Mouse (Mus musculus): ENCODE data around the gene Orai1.
A peak's percentile ranks its signal among the peaks of the same experiment; 100 is the strongest.
"Not testable (repeated sequence)": the region's sequence is repeated elsewhere in the genome, so short reads cannot be mapped to it uniquely, and the experiment has no call there.

Gene Orai1

DNA sequence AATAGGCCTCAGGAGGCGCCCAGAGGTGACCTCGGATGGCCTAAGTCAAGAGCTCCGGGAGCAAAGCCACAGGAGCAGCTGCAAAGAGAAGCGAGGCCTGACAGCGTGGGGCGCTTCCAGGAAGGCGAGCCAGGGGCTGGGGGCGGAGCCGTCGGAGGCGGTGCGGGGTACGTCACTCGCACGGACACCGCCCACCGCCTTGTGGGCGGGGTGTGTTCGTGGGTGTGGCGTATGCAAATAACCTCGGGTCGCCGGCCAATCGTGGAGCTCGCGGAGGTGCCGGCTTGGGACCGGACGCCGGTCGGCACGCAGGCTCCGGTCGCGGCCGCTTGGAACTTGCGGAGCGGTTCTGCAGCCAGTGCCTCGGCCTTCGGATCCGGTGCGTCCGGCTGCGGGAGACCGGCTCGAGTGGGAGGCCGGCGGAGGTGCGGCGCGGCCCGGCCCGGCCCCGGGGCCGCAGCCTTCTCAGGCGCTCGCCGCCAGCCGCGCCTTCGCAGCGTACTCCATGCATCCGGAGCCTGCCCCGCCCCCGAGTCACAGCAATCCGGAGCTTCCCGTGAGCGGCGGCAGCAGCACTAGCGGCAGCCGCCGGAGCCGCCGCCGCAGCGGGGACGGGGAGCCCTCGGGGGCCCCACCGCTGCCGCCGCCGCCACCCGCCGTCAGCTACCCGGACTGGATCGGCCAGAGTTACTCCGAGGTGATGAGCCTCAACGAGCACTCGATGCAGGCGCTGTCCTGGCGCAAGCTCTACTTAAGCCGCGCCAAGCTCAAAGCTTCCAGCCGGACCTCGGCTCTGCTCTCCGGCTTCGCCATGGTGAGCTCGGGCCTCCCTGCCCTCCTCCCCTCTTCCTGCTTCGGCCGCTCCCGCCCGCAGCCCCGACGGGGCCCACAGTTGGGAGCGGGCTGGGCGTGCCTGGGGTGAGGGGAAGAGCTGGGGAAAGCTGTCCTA is at the start of gene Orai1:
Gene Orai1 (plus strand): TSS at position 322 of the 949 bp plus-strand sequence.
- DNase-seq (ENCODE audit: low spot score) = peak; percentile 99

DNA sequence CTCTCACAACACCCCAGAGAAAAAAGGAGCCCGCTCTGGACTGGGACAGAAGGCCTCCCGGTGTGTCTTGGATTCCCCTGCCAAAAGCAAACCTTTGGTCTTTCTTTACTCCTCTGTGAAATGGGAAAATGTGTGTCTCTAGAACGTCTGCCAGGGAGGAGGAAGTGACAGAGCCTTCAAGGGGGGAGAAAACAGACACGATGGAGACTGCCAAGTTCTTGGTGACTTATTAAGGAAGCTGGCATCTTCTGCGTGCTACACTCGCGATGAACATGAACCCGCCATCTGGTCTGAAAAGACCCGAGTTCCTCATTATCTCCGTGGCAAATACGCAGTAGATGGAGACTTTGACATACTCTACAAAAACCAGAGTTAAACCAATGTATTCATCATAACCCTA is 49.4 kb upstream of the Orai1 start:
- no peak for DNase-seq (ENCODE audit: low spot score)

GRCm38 (mm10) chr5:122968322-122968721 is 46.6 kb upstream of the Orai1 start:
- peak; percentile 86 for DNase-seq (ENCODE audit: low spot score)

GRCm38 (mm10) chr5:122970056-122970455 is 44.8 kb upstream of the Orai1 start:
- DNase-seq (ENCODE audit: low spot score) = no peak

- DNase-seq (ENCODE audit: low spot score) = no peak
Observed at GRCm38 (mm10) chr5:122971438-122971837, 43.4 kb upstream of the Orai1 start.

DNA sequence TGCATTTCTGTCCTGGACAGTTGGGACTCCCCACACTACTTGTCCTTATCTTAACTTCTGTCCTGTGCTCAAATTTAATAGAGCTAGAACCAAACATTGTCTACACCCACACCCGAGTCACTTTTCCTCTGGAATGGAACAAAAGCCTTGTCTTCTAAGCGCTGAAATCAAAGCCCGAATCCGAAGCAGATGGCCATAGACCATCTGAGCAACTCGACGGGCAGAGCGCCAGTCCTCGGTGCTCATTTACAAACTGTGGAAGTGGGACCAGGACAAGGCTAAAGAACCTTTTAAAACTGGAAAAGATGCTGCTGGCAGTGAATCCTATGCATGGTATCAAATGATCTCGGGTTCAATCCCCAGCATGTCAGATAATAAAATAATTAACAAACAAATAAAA is 42.8 kb upstream of the Orai1 start:
- peak; percentile 68 for DNase-seq (ENCODE audit: low spot score)

GRCm38 (mm10) chr5:122974701-122975100 is 40.2 kb upstream of the Orai1 start:
- DNase-seq (ENCODE audit: low spot score) = not testable (repeated sequence)

- no peak for DNase-seq (ENCODE audit: low spot score)
Observed at GRCm38 (mm10) chr5:122978970-122979369, 35.9 kb upstream of the Orai1 start.

- DNase-seq (ENCODE audit: low spot score) = no peak
Observed at GRCm38 (mm10) chr5:122984483-122984882, 30.4 kb upstream of the Orai1 start.

DNA sequence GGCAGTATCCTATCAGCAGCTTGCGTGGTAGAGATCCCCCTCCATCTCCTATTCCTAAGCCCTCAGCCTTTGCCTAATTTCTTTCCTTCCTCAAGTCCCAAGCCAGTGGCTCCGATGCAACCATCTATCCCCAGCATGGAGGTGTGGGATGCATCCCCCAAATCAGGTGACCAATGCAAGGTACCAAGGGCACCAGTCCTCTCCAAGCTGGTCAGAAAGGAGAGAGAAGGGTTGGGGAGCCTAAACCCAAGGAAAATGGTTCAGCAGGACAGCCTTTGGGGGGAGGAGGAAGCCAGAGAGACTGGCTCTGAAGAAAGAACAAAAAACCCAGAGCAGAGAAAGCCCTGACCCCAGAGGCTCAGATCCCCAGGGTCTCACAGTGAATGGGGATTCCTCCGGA is 29.6 kb upstream of the Orai1 start:
- DNase-seq (ENCODE audit: low spot score) = no peak

- no peak for DNase-seq (ENCODE audit: low spot score)
Observed at GRCm38 (mm10) chr5:122986091-122986493, 28.8 kb upstream of the Orai1 start.

DNA sequence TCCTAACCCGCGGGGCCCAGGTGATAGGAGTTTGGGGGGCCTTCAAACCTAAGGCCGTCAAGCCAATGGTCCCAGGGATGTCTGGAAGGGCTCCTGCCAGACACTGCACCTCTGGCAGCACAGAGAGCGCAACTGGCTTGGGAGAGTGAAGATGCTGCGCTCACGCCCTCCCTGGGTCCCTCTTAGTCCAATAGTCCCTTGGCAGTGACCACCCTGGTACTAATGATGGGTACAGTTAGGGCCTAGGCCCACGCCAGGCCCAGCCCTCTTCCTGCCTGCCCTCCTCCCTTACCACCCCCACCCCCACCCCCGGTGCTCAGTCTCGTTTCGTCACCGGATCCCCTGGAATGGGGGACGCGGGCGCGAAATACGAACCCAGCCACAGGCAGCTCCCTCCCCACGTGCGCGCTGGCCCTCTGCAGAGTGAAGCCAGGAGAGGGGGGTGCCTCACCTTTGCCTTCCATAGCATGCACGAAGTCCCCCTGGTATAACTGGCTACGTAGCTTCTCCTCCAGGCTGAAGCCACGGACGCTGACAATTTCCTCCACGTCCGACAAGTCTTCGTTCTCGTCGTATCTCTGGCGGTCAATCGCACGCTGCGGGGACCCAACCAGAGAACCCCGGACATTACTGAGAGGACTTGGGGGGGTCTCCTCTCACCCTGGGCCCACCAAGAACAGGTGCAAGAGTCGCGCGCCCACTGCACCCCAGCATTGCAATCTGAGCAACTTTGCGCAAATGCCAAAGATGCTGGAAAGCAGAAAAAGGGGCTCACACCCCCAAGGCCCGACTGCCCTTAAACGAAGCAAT is 27.5 kb upstream of the Orai1 start:
- peak; percentile 47 for DNase-seq (ENCODE audit: low spot score)

DNA sequence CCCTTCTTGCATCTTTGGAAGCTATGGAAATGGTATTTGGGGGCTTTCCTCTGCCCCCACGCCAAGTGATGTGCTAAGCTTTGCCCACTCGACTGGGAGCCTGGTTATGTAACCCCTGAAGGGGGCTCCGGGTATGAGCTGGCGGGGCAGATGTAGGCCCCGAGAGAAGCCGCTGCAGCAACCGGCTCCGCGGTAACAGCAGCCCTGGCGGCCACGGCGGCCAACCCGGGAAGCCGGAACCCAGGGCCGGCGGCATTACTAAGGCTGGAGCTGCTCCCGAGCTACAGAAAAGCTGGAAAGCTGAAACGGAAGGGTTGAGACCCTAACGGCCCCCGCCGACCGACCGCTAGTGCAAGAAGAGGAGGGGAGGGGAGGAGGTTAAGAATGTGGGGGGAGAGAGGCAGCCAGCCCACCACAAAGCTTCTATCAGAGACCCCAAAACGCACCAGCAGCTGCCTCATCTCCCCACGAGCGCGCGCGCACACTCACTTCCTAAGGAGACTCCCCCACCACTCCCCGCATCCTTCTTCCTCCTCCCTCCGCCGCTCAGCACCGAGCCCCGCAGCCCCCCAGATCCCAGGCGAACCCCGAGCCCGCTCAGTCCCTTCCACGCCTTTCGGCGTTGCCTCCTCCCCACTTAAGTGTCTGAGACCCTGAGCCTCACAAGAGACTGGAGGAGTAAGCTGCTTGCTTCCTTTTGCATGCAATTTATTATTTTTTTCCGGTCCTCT is 26.7 kb upstream of the Orai1 start:
- DNase-seq (ENCODE audit: low spot score) = peak; percentile 52

- peak; percentile 78 for DNase-seq (ENCODE audit: low spot score)
Observed at GRCm38 (mm10) chr5:122989001-122989525, 25.8 kb upstream of the Orai1 start.

GRCm38 (mm10) chr5:122989551-122990330 is 25.1 kb upstream of the Orai1 start, which contains the start of gene Kdm2b:
TSS of gene Kdm2b (minus strand) at chr5:122989823.
- DNase-seq (ENCODE audit: low spot score) = no peak

DNA sequence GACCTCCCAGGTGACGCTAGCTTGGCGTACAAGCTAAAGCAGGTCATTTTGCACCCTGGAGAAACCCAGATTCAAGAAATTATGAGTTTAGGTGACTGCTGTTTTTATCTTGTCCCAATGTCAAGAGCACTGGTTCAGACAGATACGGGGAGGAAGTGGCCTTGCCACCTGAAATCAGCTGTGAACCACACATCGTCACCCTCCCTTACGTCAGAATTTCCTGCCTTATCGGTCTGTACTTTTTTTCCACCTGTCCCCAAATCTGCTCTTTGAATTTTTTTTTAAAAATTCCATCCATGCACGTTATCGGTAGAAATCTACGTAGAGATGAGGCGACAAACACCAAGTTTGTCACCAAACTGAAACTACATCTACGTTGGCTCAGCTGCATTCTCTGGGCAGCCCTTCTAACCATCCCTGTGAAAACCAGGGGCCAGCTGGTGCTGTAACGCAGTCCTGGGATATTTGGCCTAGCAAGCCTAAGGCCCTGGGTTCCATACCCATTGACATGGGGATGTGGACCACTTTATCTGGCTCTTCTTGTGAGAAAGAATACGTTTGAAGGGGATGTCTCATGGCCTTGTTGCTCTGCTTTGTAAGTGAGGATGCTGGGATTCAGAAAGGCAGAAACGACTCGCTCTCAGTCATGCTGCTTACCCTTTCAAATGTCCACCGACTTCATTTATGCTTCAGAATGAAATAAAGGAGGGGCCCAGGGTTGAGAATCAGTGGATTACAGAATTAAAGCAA is 24.3 kb upstream of the Orai1 start:
- DNase-seq (ENCODE audit: low spot score) = no peak

DNA sequence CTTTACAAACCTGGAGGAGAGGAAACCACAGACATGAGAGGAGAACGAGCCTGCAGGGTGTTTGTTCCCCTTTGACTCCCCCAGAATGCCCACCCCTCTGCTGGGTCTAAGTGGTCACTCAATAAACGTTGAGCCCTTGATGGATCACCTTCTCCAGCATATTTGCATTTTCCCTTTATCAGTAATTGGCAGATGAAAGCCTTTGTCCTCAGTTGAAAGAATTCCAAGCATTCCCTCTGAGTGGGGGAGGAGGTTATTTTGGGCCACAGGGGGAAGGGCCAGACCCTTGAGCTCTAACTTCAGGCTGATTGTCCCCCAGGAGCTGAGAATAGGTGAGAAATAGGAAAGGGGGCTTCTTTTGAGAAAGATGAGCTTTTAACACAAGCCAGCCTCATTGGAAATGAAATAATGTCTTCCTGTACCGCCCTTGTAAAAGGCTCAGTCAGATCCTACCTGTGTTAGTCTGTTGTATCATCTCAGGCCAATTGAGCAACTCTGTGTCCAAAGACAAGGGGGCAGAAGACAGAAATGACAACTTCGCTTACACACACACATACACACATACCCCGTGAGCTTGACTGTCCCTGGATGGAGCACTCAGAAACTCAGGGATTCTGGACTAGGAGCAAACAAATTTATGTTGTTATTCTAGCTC is 23.4 kb upstream of the Orai1 start:
- no peak for DNase-seq (ENCODE audit: low spot score)

- DNase-seq (ENCODE audit: low spot score) = no peak
Observed at GRCm38 (mm10) chr5:122993811-122994210, 21.1 kb upstream of the Orai1 start.

GRCm38 (mm10) chr5:122994303-122994846 is 20.5 kb upstream of the Orai1 start:
- peak; percentile 87 for DNase-seq (ENCODE audit: low spot score)

Measured in layer of hippocampus, adult 11-12 months (tissue).